Mouse (Mus musculus): Measurements from ENCODE around the gene Tpm1.
A peak's percentile ranks its signal among the peaks of the same experiment; 100 is the strongest.

Gene Tpm1

GRCm38 (mm10) chr9:67049086-67049824 is at the start of gene Tpm1:
Gene Tpm1 (minus strand): TSS chr9:67049406.
- DNase-seq (ENCODE audit: low read depth): no peak

- no peak for DNase-seq (ENCODE audit: low read depth)
Observed at GRCm38 (mm10) chr9:67094371-67094770, 45.2 kb upstream of the Tpm1 start.

GRCm38 (mm10) chr9:67092210-67092609 is 43.0 kb upstream of the Tpm1 start:
- no peak for DNase-seq (ENCODE audit: low read depth)

- DNase-seq (ENCODE audit: low read depth): no peak
Observed at GRCm38 (mm10) chr9:67091598-67091997, 42.4 kb upstream of the Tpm1 start.

GRCm38 (mm10) chr9:67091151-67091550 is 41.9 kb upstream of the Tpm1 start:
- no peak for DNase-seq (ENCODE audit: low read depth)

GRCm38 (mm10) chr9:67090633-67091045 is 41.4 kb upstream of the Tpm1 start:
- DNase-seq (ENCODE audit: low read depth): no peak

GRCm38 (mm10) chr9:67089167-67089566 is 40.0 kb upstream of the Tpm1 start:
- no peak for DNase-seq (ENCODE audit: low read depth)

GRCm38 (mm10) chr9:67083801-67084200 is 34.6 kb upstream of the Tpm1 start:
- no peak for DNase-seq (ENCODE audit: low read depth)

- DNase-seq (ENCODE audit: low read depth): no peak
Observed at GRCm38 (mm10) chr9:67081688-67082087, 32.5 kb upstream of the Tpm1 start.

- DNase-seq (ENCODE audit: low read depth): peak; percentile 29
Observed at GRCm38 (mm10) chr9:67077658-67078319, 28.6 kb upstream of the Tpm1 start.

GRCm38 (mm10) chr9:67077266-67077657 is 28.1 kb upstream of the Tpm1 start:
- DNase-seq (ENCODE audit: low read depth): no peak

GRCm38 (mm10) chr9:67072182-67072581 is 23.0 kb upstream of the Tpm1 start:
- no peak for DNase-seq (ENCODE audit: low read depth)

- DNase-seq (ENCODE audit: low read depth): no peak
Observed at GRCm38 (mm10) chr9:67071596-67071995, 22.4 kb upstream of the Tpm1 start.

GRCm38 (mm10) chr9:67071103-67071502 is 21.9 kb upstream of the Tpm1 start:
- DNase-seq (ENCODE audit: low read depth): no peak

GRCm38 (mm10) chr9:67066616-67067015 is 17.4 kb upstream of the Tpm1 start:
- DNase-seq (ENCODE audit: low read depth): no peak

GRCm38 (mm10) chr9:67059714-67060113 is 10.5 kb upstream of the Tpm1 start:
- DNase-seq (ENCODE audit: low read depth): no peak

- DNase-seq (ENCODE audit: low read depth): no peak
Observed at GRCm38 (mm10) chr9:67058366-67058765, 9.2 kb upstream of the Tpm1 start.

GRCm38 (mm10) chr9:67050736-67051337 is 1.6 kb upstream of the Tpm1 start:
- no peak for DNase-seq (ENCODE audit: low read depth)

GRCm38 (mm10) chr9:67049836-67050235 is 630 bp upstream of the Tpm1 start:
- DNase-seq (ENCODE audit: low read depth): no peak

- no peak for DNase-seq (ENCODE audit: low read depth)
Observed at GRCm38 (mm10) chr9:67048483-67049085, 622 bp downstream of the Tpm1 start.

GRCm38 (mm10) chr9:67047606-67048482 is 1.4 kb downstream of the Tpm1 start:
- no peak for DNase-seq (ENCODE audit: low read depth)

Data from c-Kit-positive CD71-positive TER-119-negative erythroid progenitor cells, embryonic 14.5 days (primary cell).